In the genomic region with DNA sequence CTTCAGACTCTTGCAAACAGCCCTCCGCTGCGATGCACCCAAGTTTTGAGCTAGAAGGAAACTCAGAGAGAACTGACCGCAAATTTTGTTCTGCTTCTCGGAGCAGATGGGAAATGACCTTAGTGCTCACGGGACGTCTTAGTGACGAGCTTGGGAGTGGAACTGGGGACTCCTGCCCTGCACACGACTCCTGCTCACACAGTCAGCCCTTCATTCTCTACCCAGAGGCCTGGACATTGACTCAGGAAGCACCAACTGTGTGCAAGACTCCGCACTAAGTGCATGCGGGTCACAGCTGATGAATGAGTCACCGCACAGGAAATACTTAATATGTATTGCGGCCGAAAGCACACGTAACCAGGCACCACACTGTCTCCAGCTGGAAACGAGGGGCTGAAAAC, we compare ENCODE assay signal across 21 mouse cellular contexts.
DNase-seq lines count a peak whose midpoint lies in the region; ATAC-seq and TF ChIP-seq lines count a peak whose summit lies in the region.
"Had no signal": no experiment of that assay in that cellular context is flagged by ENCODE, and none has a peak within 500 bp of the region (broad histone marks: within the 10 kb centered on the region; RNA-seq: fewer than 3 reads in every experiment).

No protein-coding gene starts in this region.

- peaks cover 14% of the 10 kb centered on the region for H3K4me1 ChIP-seq in thymus, adult 2 months (replicated peaks; ENCODE audit: control insufficient read depth, insufficient read depth, low read length)
- peaks cover 9% of the 10 kb centered on the region for H3K4me1 ChIP-seq in bone marrow macrophage, adult 2 months (ENCODE audit: control insufficient read depth, insufficient read depth, low read length)
- H3K4me1 ChIP-seq: forebrain, embryonic 10.5 days; hindbrain, embryonic 12.5 days; midbrain, embryonic 12.5 days had no signal

- no peaks in the 10 kb centered on the region for H3K27me3 ChIP-seq in thymus, adult 2 months (ENCODE audit: control insufficient read depth, insufficient read depth, low read length)
- no peaks in the 10 kb centered on the region for H3K27me3 ChIP-seq in splenic B cell, adult 2 months (ENCODE audit: control insufficient read depth, insufficient read depth, low read length, poor library complexity, severe bottlenecking)
- H3K27me3 ChIP-seq: hindbrain, embryonic 12.5 days; midbrain, embryonic 12.5 days had no signal

- TF ChIP-seq POLR2A in thymus, adult 2 months (IDR thresholded peaks at IDR 0.05; ENCODE audit: control insufficient read depth, extremely low read depth, insufficient read depth, low read length, poor library complexity): no peak
- no peak for TF ChIP-seq POLR2A in bone marrow macrophage, adult 2 months (IDR thresholded peaks at IDR 0.05; ENCODE audit: borderline replicate concordance, low read depth, low read length)

- DNase-seq in thymus, adult 2 months: no peak
- DNase-seq in thymus, postnatal 0 days (ENCODE audit: low spot score): no peak
- peak; percentile 71 for DNase-seq in splenic B cell, adult 2 months (ENCODE audit: low read depth, low spot score)
- DNase-seq in layer of hippocampus, postnatal 25 days (ENCODE audit: extremely low spot score in 1 of 2, low spot score in 1 of 2): no peak
- no peak for DNase-seq in adrenal gland, adult 8-10 months
- no peak for DNase-seq in yolk sac, embryonic 10.5 days (ENCODE audit: low spot score)
- DNase-seq: adrenal gland, postnatal 10 days; cerebellum, adult 11 months; cerebellum, postnatal 36 days; forebrain, postnatal 0 days; gastrocnemius, postnatal 36 days; heart, postnatal 10 days; layer of hippocampus, adult 9-11 months; lung, postnatal 10 days; right cerebral cortex, postnatal 4 days had no signal

- TF ChIP-seq CTCF in thymus, adult 2 months (IDR thresholded peaks at IDR 0.05; ENCODE audit: borderline replicate concordance, control insufficient read depth, extremely low read depth, insufficient read depth, low read length, poor library complexity): no peak
- no peak for TF ChIP-seq CTCF in bone marrow macrophage, adult 2 months (IDR thresholded peaks at IDR 0.05; ENCODE audit: low read depth, low read length)

- peak overlapping the region; percentile 27; the same call in 1 of the 2 replicates for H3K4me3 ChIP-seq in thymus, adult 2 months (ENCODE audit: control insufficient read depth, insufficient read depth, low read length)
- H3K4me3 ChIP-seq in bone marrow macrophage, adult 2 months (ENCODE audit: insufficient read depth, low read length): 0 out of 2 replicates have a peak overlapping the region, but pooled peaks have one; percentile 8
- H3K4me3 ChIP-seq: forebrain, embryonic 10.5 days; hindbrain, embryonic 12.5 days; midbrain, embryonic 12.5 days had no signal

- ATAC-seq in megakaryocyte, adult 5-6 weeks (ENCODE audit: poor library complexity, severe bottlenecking): peak; percentile 78
- ATAC-seq: forebrain, postnatal 0 days had no signal

- no peak overlapping the region for H3K27ac ChIP-seq in thymus, adult 2 months (ENCODE audit: control insufficient read depth, insufficient read depth, low read length)
- H3K27ac ChIP-seq in bone marrow macrophage, adult 2 months (ENCODE audit: insufficient read depth, low read depth, low read length): no peak overlapping the region
- H3K27ac ChIP-seq: forebrain, embryonic 10.5 days; hindbrain, embryonic 12.5 days; midbrain, embryonic 12.5 days; stomach, postnatal 0 days had no signal

- no peaks in the 10 kb centered on the region for H3K36me3 ChIP-seq in thymus, adult 2 months (ENCODE audit: control insufficient read depth, insufficient read depth, low read length)
- H3K36me3 ChIP-seq in splenic B cell, adult 2 months (ENCODE audit: control insufficient read depth, insufficient read depth, low read length, poor library complexity, severe bottlenecking): no peaks in the 10 kb centered on the region
- H3K36me3 ChIP-seq: forebrain, embryonic 10.5 days; hindbrain, embryonic 12.5 days; midbrain, embryonic 12.5 days had no signal

- 15% methylated on average over 15 of the region's 15 CpGs for WGBS in thymus, adult 2 months
